Mouse (Mus musculus) hindbrain, embryonic 13.5 days (tissue): ENCODE results near the gene Ccdc107. TPM values are rescaled to one million over a fixed set of nuclear protein-coding genes. Genes with fewer than 3 reads are reported as not detected.
"Not testable (repeated sequence)": the region's sequence is repeated elsewhere in the genome, so short reads cannot be mapped to it uniquely, and the experiment has no call there.

Experiments used
- ATAC-seq: fragments of 200-750 bp; cut with Nextera tagmentation; 2 replicates; pipeline ENCODE4 v1.8.0; 2017; ENCODE audit warnings: moderate TSS enrichment; ENCODE audit not compliant: low FRiP score
- H3K27ac ChIP-seq: fragments of 300-500 bp; sonication (generic); 2 replicates; pipeline ENCODE4 v1.5.1; 2015; ENCODE audit warnings: inconsistent platforms, mild to moderate bottlenecking, moderate library complexity
- H3K27me3 ChIP-seq: fragments of 300-500 bp; sonication (generic); 2 replicates; pipeline ENCODE4 v1.6.1; 2015; ENCODE audit warnings: mild to moderate bottlenecking, inconsistent platforms
- H3K36me3 ChIP-seq: fragments of 300-500 bp; sonication (generic); 2 replicates; pipeline ENCODE4 v1.6.1; 2015; ENCODE audit warnings: mild to moderate bottlenecking, inconsistent platforms
- H3K4me1 ChIP-seq: fragments of 300-500 bp; sonication (generic); replicated peaks from 2 replicates; pipeline ENCODE4 v1.6.1; 2015; ENCODE audit warnings: inconsistent platforms
- H3K4me2 ChIP-seq: fragments of 300-500 bp; sonication (generic); 2 replicates; pipeline ENCODE4 v1.6.1; 2015; ENCODE audit warnings: inconsistent platforms, mild to moderate bottlenecking, moderate library complexity
- H3K4me3 ChIP-seq: fragments of 300-500 bp; sonication (generic); 2 replicates; pipeline ENCODE4 v1.5.1; 2015; ENCODE audit warnings: mild to moderate bottlenecking, inconsistent platforms
- H3K9ac ChIP-seq: fragments of 300-500 bp; sonication (generic); 2 replicates; pipeline ENCODE4 v1.6.1; 2015; ENCODE audit warnings: mild to moderate bottlenecking, inconsistent platforms
- H3K9me3 ChIP-seq: fragments of 300-500 bp; sonication (generic); 2 replicates; pipeline ENCODE4 v1.6.1; 2016; ENCODE audit warnings: inconsistent platforms
- WGBS: fragments of 180-500 bp; shearing (Covaris S2); methylation state at CpG from one replicate; pipeline ENCODE4 v1.1.7; 2015; 5-methylcytosine and 5-hydroxymethylcytosine counted together
- polyA plus RNA-seq: library from polyadenylated mRNA; unstranded; fragments of >200 nt; fragmentation: Nextera tagmentation; extraction: Ambion mirVana; gene quantifications from 2 replicates; pipeline ENCODE4 v1.2.1, GENCODE M21; 2015

The Ccdc107 gene
- polyA plus RNA-seq, 1 experiment from 2014 or later: 69.0 TPM

- H3K4me1 ChIP-seq: no peaks in the 10 kb centered on the region
- H3K9me3 ChIP-seq: no peaks in the 10 kb centered on the region
- 93% methylated on average over 10 of the region's 10 CpGs for WGBS
- no peaks in the 10 kb centered on the region for H3K36me3 ChIP-seq
- H3K27me3 ChIP-seq: no peaks in the 10 kb centered on the region
- no peak overlapping the region for H3K9ac ChIP-seq
- H3K4me3 ChIP-seq: no peak overlapping the region
- no peak overlapping the region for H3K27ac ChIP-seq
- ATAC-seq: no peak
- no peak overlapping the region for H3K4me2 ChIP-seq
Observed at GRCm38 (mm10) chr4:43470301-43470700, 22.4 kb upstream of the Ccdc107 start.

DNA sequence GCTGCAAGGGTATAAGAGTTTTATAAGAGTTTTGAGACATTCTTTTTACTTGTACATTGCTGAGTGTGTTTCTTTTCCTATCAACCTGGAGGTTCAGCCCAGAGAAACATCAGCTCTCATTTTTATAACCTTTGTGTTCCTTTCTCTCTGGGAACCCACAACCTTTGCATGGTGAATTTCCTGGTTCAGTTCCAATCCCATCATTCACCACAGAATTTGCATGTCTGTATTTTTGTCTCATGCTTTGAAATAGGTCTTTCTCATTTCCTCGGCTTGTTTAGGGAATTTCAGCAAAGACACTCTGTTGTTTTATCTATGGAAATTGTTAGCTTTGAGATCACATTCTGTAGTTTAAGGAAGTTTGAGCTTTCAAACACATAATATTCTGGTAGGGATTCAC, 19.1 kb upstream of the Ccdc107 start:
- H3K36me3 ChIP-seq: no peaks in the 10 kb centered on the region
- WGBS: 79% methylated on average over 1 of the region's 1 CpGs
- no peak for ATAC-seq

DNA sequence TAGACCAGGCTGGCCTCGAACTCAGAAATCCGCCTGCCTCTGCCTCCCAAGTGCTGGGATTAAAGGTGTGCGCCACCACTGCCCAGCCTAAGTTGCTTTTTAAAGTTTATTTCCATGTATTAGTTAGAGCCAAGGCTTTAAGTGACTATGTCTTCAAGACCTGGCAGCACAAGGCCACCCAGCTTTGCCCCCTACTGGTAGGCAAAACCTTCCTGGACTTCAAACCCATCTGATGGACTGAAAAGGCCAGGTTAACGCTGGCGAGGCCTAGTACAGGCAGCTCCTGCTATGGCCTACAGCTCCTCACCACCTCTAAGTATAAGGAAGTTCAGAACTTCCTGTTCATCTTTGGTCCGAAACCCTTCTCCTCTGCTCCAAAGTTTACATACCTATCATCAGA, 16.1 kb upstream of the Ccdc107 start:
- Histone ChIP-seq H3K36me3 (no peaks in the 10 kb centered on the region), H3K27me3 (no peaks in the 10 kb centered on the region), H3K9me3 (no peaks in the 10 kb centered on the region), H3K9ac (no peak overlapping the region), H3K27ac (no peak overlapping the region), H3K4me2 (no peak overlapping the region), H3K4me3 (no peak overlapping the region), H3K4me1 (peaks cover 4% of the 10 kb centered on the region; the same call in 1 of the 2 replicates)
- WGBS: 90% methylated on average over 6 of the region's 6 CpGs
- no peak for ATAC-seq

More for the DNA sequence above, 19.1 kb upstream of the Ccdc107 start:
- peaks cover 4% of the 10 kb centered on the region; the same call in 1 of the 2 replicates for H3K4me1 ChIP-seq
- no peak overlapping the region for H3K4me3 ChIP-seq
- H3K27me3 ChIP-seq: no peaks in the 10 kb centered on the region
- no peak overlapping the region for H3K9ac ChIP-seq
- no peaks in the 10 kb centered on the region for H3K9me3 ChIP-seq
- H3K4me2 ChIP-seq: no peak overlapping the region
- H3K27ac ChIP-seq: no peak overlapping the region

DNA sequence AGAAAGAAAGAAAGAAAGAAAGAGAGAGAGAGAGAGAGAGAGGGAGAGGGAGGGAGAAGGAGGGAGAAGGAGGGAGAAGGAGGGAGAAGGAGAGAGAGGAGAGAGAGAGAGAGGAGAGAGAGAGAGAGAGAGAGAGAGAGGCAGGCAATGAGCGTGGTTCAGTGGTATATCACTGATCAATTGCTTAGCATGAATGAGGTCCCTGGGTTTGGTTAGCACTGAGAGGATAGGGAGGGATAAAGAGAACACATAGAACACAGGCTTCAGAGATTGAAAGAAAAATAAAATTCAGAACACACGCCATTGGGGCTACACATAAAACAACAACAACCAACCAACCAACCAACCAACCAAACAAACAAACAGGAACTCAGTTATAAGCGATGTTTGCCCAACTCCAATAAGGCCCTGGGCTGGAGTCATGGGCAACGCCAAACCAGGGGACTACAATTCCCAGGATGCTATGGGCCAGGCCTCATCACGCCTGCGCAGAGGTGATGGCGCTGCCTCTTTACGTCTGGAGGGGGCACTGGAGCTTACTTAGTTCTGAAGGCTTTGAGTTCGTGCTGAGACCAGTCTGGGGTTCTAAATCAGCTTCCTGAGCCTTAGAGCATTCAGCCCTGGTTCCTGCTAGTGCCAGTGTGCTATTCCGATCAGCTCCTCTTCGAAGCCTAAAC, 14.7 kb upstream of the Ccdc107 start:
- WGBS: 18% methylated on average over 11 of the region's 11 CpGs
- no peaks in the 10 kb centered on the region for H3K36me3 ChIP-seq
- peak overlapping the region; percentile 34 for H3K4me3 ChIP-seq
- peak overlapping the region; percentile 47 for H3K4me2 ChIP-seq
- peaks cover 4% of the 10 kb centered on the region; the same call in 1 of the 2 replicates for H3K4me1 ChIP-seq
- peak overlapping the region; percentile 63 for H3K9ac ChIP-seq
- no peaks in the 10 kb centered on the region for H3K9me3 ChIP-seq
- H3K27me3 ChIP-seq: no peaks in the 10 kb centered on the region
- peak; percentile 92 for ATAC-seq
- H3K27ac ChIP-seq: no peak overlapping the region

DNA sequence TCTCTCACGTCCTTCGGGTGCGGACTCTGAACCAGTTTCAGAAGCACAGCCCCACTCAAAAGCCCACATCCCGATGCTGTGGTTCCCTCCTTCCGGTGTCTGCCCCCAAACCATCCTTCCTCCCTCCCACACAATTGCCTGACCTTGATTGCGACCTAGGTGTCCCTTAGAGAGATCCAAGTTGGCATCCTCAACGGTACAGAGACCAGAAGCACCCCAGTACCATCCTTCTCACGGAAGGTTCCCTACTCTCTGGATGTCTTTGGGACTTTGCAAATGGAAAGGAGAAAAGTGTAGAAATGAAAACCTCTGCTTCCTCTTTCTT, 14.2 kb upstream of the Ccdc107 start:
- Histone ChIP-seq H3K9me3 (no peaks in the 10 kb centered on the region), H3K27me3 (0 out of 2 replicates have a peak, but pooled peaks cover 4% of the 10 kb centered on the region), H3K4me1 (peaks cover 4% of the 10 kb centered on the region; the same call in 1 of the 2 replicates), H3K4me2 (peak overlapping the region; percentile 47), H3K36me3 (no peaks in the 10 kb centered on the region), H3K27ac (no peak overlapping the region), H3K4me3 (peak overlapping the region; percentile 34), H3K9ac (peak overlapping the region; percentile 63)
- ATAC-seq: peak; percentile 54
- WGBS: 57% methylated on average over 8 of the region's 8 CpGs

DNA sequence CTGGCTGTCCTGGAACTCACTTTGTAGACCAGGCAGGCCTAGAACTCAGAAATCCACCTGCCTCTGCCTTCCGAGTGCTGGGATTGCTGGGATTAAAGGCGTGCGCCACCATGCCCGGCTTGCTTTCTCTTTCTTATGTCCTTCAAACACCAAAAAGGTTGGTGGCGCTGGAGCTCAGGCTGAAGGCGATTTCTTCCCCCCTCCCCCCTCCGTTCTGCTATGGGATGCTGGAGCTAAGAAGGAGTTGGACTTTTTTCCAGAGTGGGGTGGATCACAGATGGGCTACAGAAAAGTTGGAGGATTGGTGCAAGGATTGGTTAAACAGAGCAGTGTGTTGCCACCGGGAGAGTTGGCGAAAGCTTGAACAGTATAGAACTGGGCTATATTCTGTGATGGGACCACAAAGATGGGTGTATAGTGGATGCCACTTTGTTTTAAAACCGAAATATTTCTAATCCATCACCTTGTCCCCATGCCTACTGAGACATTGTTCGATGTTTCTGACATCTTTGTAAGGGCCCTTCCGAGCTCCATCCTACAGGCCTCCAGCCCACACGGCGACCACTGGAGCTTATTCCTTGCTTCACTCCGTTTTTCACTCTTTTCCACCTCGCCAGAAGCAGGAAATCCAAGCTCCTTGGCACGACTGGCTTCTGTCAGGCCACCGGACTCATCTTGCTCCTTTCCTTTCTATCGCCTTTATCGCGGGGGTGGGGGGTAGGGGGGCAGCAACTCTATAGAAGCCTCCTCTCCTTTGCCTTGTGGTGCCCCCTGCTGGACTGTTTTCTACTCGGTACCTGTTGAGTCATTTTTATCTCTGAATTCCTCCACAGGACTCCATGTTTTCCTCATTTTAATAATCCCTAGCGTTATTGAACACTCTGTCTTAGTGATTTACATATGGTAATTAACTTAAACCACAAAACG, 13.5 kb upstream of the Ccdc107 start:
- no peak overlapping the region for H3K4me2 ChIP-seq
- H3K9me3 ChIP-seq: no peaks in the 10 kb centered on the region
- no peak overlapping the region; the same call in 1 of the 2 replicates for H3K9ac ChIP-seq
- no peaks in the 10 kb centered on the region for H3K36me3 ChIP-seq
- no peak overlapping the region for H3K4me3 ChIP-seq
- H3K4me1 ChIP-seq: peaks cover 4% of the 10 kb centered on the region; the same call in 1 of the 2 replicates
- 47% methylated on average over 24 of the region's 24 CpGs for WGBS
- 0 out of 2 replicates have a peak, but pooled peaks cover 5% of the 10 kb centered on the region for H3K27me3 ChIP-seq
- ATAC-seq: no peak
- no peak overlapping the region for H3K27ac ChIP-seq

DNA sequence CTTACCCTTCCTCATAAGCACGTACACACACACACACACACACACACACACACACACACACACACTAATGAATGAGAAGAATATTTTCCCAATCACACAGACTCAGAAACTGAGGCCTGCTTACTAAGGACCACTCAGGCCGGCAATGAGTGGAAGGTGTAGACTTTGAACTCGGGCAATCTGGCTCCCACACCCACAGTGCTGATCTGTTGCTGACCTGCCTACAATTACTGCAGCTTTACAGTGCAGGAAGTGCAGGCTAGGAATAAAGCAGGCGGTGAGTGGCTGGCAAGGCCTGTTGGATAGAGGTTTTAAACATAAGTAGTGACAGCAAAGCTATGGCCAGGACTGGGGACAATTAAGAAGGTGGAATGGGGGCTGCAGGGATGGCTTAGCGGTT, 11.7 kb upstream of the Ccdc107 start:
- WGBS: 92% methylated on average over 5 of the region's 5 CpGs
- Histone ChIP-seq H3K4me2 (no peak overlapping the region), H3K36me3 (no peaks in the 10 kb centered on the region), H3K9me3 (no peaks in the 10 kb centered on the region), H3K9ac (no peak overlapping the region), H3K4me1 (peaks cover 4% of the 10 kb centered on the region; the same call in 1 of the 2 replicates), H3K27me3 (0 out of 2 replicates have a peak, but pooled peaks cover 5% of the 10 kb centered on the region), H3K27ac (no peak overlapping the region), H3K4me3 (no peak overlapping the region)
- no peak for ATAC-seq

- Histone ChIP-seq H3K9ac (no peak overlapping the region), H3K27me3 (0 out of 2 replicates have a peak, but pooled peaks cover 5% of the 10 kb centered on the region)
- ATAC-seq: no peak
Observed at GRCm38 (mm10) chr4:43481894-43482456, 10.7 kb upstream of the Ccdc107 start.

DNA sequence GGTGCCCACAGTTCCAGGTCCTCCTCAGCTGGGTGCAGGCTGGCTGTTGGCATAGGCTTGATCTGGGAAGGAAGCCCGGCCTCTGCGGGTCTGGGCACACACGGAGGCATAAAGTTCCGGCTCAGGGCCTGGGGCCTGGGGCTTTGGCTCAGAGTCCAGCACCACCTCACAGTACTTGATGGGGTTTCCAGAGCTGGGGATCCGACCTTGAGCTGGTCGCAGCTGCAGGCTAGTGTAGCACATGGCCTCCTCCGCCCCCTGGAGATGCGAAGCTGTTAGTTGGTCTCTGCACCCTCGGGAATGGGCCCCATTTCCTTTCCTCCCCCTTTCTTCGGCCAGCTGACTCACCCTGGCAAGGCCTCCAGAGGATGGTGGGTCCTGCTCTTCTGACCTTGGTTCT, 10.1 kb upstream of the Ccdc107 start:
- ATAC-seq: no peak
- Histone ChIP-seq H3K9me3 (no peaks in the 10 kb centered on the region), H3K9ac (no peak overlapping the region), H3K4me2 (no peak overlapping the region), H3K4me1 (peaks cover 4% of the 10 kb centered on the region; the same call in 1 of the 2 replicates), H3K36me3 (no peaks in the 10 kb centered on the region), H3K27ac (no peak overlapping the region), H3K4me3 (no peak overlapping the region), H3K27me3 (0 out of 2 replicates have a peak, but pooled peaks cover 5% of the 10 kb centered on the region)
- 79% methylated on average over 10 of the region's 10 CpGs for WGBS

More at GRCm38 (mm10) chr4:43481894-43482456, 10.7 kb upstream of the Ccdc107 start:
- WGBS: 71% methylated on average over 7 of the region's 7 CpGs
- H3K4me3 ChIP-seq: no peak overlapping the region
- H3K9me3 ChIP-seq: no peaks in the 10 kb centered on the region
- no peak overlapping the region for H3K27ac ChIP-seq
- H3K4me1 ChIP-seq: peaks cover 4% of the 10 kb centered on the region; the same call in 1 of the 2 replicates
- no peak overlapping the region for H3K4me2 ChIP-seq
- H3K36me3 ChIP-seq: no peaks in the 10 kb centered on the region

DNA sequence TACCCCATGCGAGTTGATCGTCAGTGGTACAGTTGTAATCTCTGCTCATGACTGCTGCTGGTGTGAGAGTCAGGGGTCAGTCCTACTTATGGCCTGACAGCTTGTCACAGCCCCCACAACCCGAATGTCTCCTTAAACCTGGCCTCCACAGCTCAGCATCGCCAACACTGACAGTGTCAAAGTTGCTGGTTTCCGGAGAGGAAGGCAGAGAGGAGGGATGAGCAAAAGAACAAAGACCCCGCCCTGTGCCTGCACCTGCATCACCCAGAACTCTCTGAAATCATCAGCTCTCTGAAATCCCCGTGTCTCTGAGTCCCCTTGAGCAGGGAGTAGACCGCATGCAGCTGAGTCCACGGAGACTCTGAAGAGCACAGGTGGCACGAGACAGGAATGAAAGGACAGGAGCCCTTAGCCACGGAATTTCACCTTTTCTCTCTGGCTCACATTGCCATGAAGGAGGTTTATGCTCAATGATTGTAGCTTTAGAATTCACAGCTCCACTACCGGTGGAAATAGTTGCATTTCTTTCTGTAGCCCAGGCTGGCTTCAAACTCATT, 9.1 kb upstream of the Ccdc107 start, which contains the start of gene Sit1:
Gene Sit1 (minus strand): TSS at position 200 of the 557 bp plus-strand sequence.
- H3K27ac ChIP-seq: no peak within 1 kb of the TSS
- H3K9me3 ChIP-seq: no peaks in the 10 kb centered on the region
- no peak within 1 kb of the TSS for H3K4me3 ChIP-seq
- no peaks in the 10 kb centered on the region for H3K36me3 ChIP-seq
- H3K27me3 ChIP-seq: 0 out of 2 replicates have a peak, but pooled peaks cover 5% of the 10 kb centered on the region
- H3K4me1 ChIP-seq: no peaks in the 10 kb centered on the region
- no peak for ATAC-seq
- no peak within 1 kb of the TSS for H3K4me2 ChIP-seq
- 62% methylated on average over 12 of the region's 12 CpGs for WGBS
- no peak within 1 kb of the TSS for H3K9ac ChIP-seq

DNA sequence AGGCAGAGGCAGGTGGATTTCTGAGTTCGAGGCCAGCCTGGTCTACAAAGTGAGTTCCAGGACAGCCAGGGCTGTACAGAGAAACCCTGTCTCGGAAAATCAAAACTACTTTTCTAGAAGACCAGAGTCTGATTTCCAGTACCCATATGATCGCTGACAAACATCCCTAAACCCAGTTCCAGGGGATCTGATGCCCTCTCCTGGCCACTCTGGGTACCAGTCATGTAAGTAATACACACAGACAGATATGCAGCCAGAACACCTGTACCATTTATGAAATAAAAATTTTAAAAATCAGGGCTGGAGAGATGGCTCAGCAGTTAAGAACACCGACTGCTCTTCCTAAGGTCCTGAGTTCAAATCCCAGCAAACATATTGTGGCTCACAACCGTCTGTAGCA, 7.0 kb upstream of the Ccdc107 start:
- H3K27ac ChIP-seq, H3K9me3 ChIP-seq, H3K27me3 ChIP-seq, H3K36me3 ChIP-seq, H3K4me1 ChIP-seq, H3K9ac ChIP-seq, H3K4me3 ChIP-seq, ATAC-seq, H3K4me2 ChIP-seq: not testable (repeated sequence)
- 83% methylated on average over 5 of the region's 5 CpGs for WGBS

DNA sequence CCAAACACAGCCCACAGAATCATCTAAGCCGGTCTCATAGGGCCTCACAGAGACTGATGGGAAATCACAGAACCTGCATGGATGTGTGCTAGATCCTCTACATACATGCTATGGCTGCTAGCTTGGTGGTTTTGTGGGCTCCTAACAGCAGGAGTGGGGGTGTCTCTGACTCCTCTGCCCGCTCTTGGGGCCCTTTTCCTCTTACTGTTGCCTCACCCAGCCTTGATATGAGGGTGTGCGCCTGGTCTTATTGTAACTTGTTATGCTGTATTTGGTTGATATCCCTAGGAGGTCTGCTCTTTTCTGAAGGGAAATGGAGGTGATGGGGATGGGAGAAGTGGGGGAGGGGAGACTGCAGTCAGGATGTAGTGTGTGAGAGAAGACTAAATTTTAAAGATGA, 3.1 kb upstream of the Ccdc107 start:
- no peak overlapping the region for H3K27ac ChIP-seq
- no peaks in the 10 kb centered on the region for H3K27me3 ChIP-seq
- no peak for ATAC-seq
- no peaks in the 10 kb centered on the region for H3K36me3 ChIP-seq
- WGBS: 93% methylated on average over 3 of the region's 3 CpGs
- H3K4me1 ChIP-seq: peaks cover 9% of the 10 kb centered on the region
- no peaks in the 10 kb centered on the region for H3K9me3 ChIP-seq
- H3K4me3 ChIP-seq: no peak overlapping the region
- H3K9ac ChIP-seq: no peak overlapping the region
- H3K4me2 ChIP-seq: no peak overlapping the region
